Mouse (Mus musculus) C2C12 (cell line): ENCODE results near the gene Prpf19. TPM values are rescaled to one million over a fixed set of nuclear protein-coding genes. Genes with fewer than 3 reads are reported as not detected.

Experiments used
- H3K27me3 ChIP-seq: one replicate; pipeline ENCODE4 v1.6.1; 2011; ENCODE audit not compliant: control insufficient read depth, insufficient read depth, insufficient read length
- H3K36me3 ChIP-seq: one replicate; pipeline ENCODE4 v1.6.1; 2011; ENCODE audit not compliant: control insufficient read depth, insufficient read depth
- H3K4me3 ChIP-seq: one replicate; pipeline ENCODE4 v1.5.1; 2011; ENCODE audit warnings: mild to moderate bottlenecking, control low read depth; ENCODE audit not compliant: poor library complexity, insufficient read depth, severe bottlenecking
- H3K79me2 ChIP-seq: one replicate; pipeline ENCODE4 v1.6.1; 2011; ENCODE audit not compliant: control insufficient read depth, insufficient read depth
- H3K79me3 ChIP-seq: one replicate; pipeline ENCODE4 v1.6.1; 2011; ENCODE audit warnings: low read depth, control low read depth
- H3ac ChIP-seq: one replicate; pipeline ENCODE3; 2011; ENCODE audit warnings: low read depth; ENCODE audit not compliant: control insufficient read depth, insufficient read length
- CEBPB ChIP-seq: IDR thresholded peaks from one replicate; pipeline ENCODE4 v1.6.1; 2011; ENCODE audit warnings: low read depth, mild to moderate bottlenecking, control low read depth, moderate library complexity
- CTCF ChIP-seq: IDR thresholded peaks from one replicate; pipeline ENCODE4 v1.5.1; 2011; ENCODE audit not compliant: control insufficient read depth, insufficient read depth, insufficient read length
- FOSL1 ChIP-seq: IDR thresholded peaks from one replicate; pipeline ENCODE4 v1.8.0; 2011; ENCODE audit warnings: mild to moderate bottlenecking, low read length; ENCODE audit not compliant: poor library complexity, insufficient read depth, severe bottlenecking
- MAX ChIP-seq: IDR thresholded peaks from one replicate; pipeline ENCODE4 v1.6.1; 2011; ENCODE audit warnings: mild to moderate bottlenecking, control low read depth
- MYOD1 ChIP-seq: IDR thresholded peaks from one replicate; pipeline ENCODE4 v1.6.1; 2011; ENCODE audit warnings: low read depth; ENCODE audit not compliant: control insufficient read depth, insufficient read length
- MYOG ChIP-seq: IDR thresholded peaks from one replicate; pipeline ENCODE4 v1.6.1; 2011; ENCODE audit not compliant: control insufficient read depth, insufficient read length; ENCODE audit errors: extremely low read depth
- USF1 ChIP-seq: IDR thresholded peaks from one replicate; pipeline ENCODE4 v1.6.1; 2011; ENCODE audit warnings: low read depth, mild to moderate bottlenecking, control low read depth, moderate library complexity
- polyA plus RNA-seq: library from polyadenylated mRNA; unstranded; fragments of >200 nt; fragmentation: generic; extraction: Trizol; gene quantifications from one replicate; pipeline ENCODE4 v1.2.1, GENCODE M21; 2012; ENCODE audit warnings: missing spikeins

The Prpf19 gene
- polyA plus RNA-seq, 1 experiment, result 299 TPM

- no peak overlapping the region for H3K4me3 ChIP-seq
- peaks cover 70% of the 10 kb centered on the region for H3K36me3 ChIP-seq
- H3K79me3 ChIP-seq, result peaks cover 2% of the 10 kb centered on the region
- no peak for TF ChIP-seq MYOD1
- no peak for TF ChIP-seq CTCF
- TF ChIP-seq MAX, result no peak
- TF ChIP-seq CEBPB, result no peak
- no peaks in the 10 kb centered on the region for H3K79me2 ChIP-seq
- H3K27me3 ChIP-seq, result no peaks in the 10 kb centered on the region
- H3ac ChIP-seq, result no peak overlapping the region
Measured at GRCm38 (mm10) chr19:10905728-10906000, 10.6 kb downstream of the Prpf19 start.

GRCm38 (mm10) chr19:10907891-10908290 lies 12.9 kb downstream of the Prpf19 start:
- H3K36me3 ChIP-seq, result peaks cover 48% of the 10 kb centered on the region
- H3K27me3 ChIP-seq, result no peaks in the 10 kb centered on the region
- no peak for TF ChIP-seq MAX
- peak; percentile 73 for TF ChIP-seq CTCF
- no peak overlapping the region for H3K4me3 ChIP-seq
- no peaks in the 10 kb centered on the region for H3K79me2 ChIP-seq
- H3K79me3 ChIP-seq, result no peaks in the 10 kb centered on the region
- H3ac ChIP-seq, result no peak overlapping the region

- peaks cover under 1% of the 10 kb centered on the region for H3K27me3 ChIP-seq
- H3K36me3 ChIP-seq, result peaks cover 36% of the 10 kb centered on the region
- no peaks in the 10 kb centered on the region for H3K79me3 ChIP-seq
- no peak overlapping the region for H3ac ChIP-seq
- H3K4me3 ChIP-seq, result no peak overlapping the region
- no peaks in the 10 kb centered on the region for H3K79me2 ChIP-seq
- TF ChIP-seq CEBPB (no peak), CTCF (no peak)
Measured at GRCm38 (mm10) chr19:10909087-10909721, 14.2 kb downstream of the Prpf19 start.

GRCm38 (mm10) chr19:10914291-10914690 lies 19.3 kb downstream of the Prpf19 start:
- TF ChIP-seq FOSL1, result no peak
- TF ChIP-seq MYOD1, result no peak
- no peak for TF ChIP-seq CTCF
- no peak for TF ChIP-seq MYOG
- TF ChIP-seq MAX, result no peak
- TF ChIP-seq USF1, result no peak
- no peak for TF ChIP-seq CEBPB

GRCm38 (mm10) chr19:10914870-10915269 lies 19.8 kb downstream of the Prpf19 start:
- no peak for TF ChIP-seq MAX
- TF ChIP-seq FOSL1, result no peak
- no peak for TF ChIP-seq MYOG
- no peak for TF ChIP-seq CEBPB
- TF ChIP-seq CTCF, result no peak
- TF ChIP-seq MYOD1, result no peak
- TF ChIP-seq USF1, result no peak
- Histone ChIP-seq H3K79me3 (no peaks in the 10 kb centered on the region), H3K4me3 (no peak overlapping the region)

More at GRCm38 (mm10) chr19:10914291-10914690, 19.3 kb downstream of the Prpf19 start:
- H3K27me3 ChIP-seq, result peaks cover 38% of the 10 kb centered on the region
- H3K79me2 ChIP-seq, result no peaks in the 10 kb centered on the region
- no peaks in the 10 kb centered on the region for H3K79me3 ChIP-seq
- H3K4me3 ChIP-seq, result no peak overlapping the region
- H3ac ChIP-seq, result no peak overlapping the region
- H3K36me3 ChIP-seq, result peaks cover 1% of the 10 kb centered on the region

GRCm38 (mm10) chr19:10916506-10916905 lies 21.5 kb downstream of the Prpf19 start:
- no peak overlapping the region for H3ac ChIP-seq
- no peaks in the 10 kb centered on the region for H3K79me2 ChIP-seq
- H3K4me3 ChIP-seq, result no peak overlapping the region
- H3K27me3 ChIP-seq, result peaks cover 38% of the 10 kb centered on the region
- TF ChIP-seq MYOG (no peak), FOSL1 (no peak), CEBPB (no peak), USF1 (no peak), CTCF (no peak)
- no peaks in the 10 kb centered on the region for H3K79me3 ChIP-seq
- no peaks in the 10 kb centered on the region for H3K36me3 ChIP-seq

More at GRCm38 (mm10) chr19:10914870-10915269, 19.8 kb downstream of the Prpf19 start:
- Histone ChIP-seq H3ac (no peak overlapping the region), H3K79me2 (no peaks in the 10 kb centered on the region), H3K36me3 (no peaks in the 10 kb centered on the region), H3K27me3 (peaks cover 38% of the 10 kb centered on the region)
